Mouse (Mus musculus) gastrocnemius, adult 2 months (tissue): ENCODE results near the gene Hist1h4j. TPM values are rescaled to one million over a fixed set of nuclear protein-coding genes. Genes with fewer than 3 reads are reported as not detected.
A peak's percentile ranks its signal among the peaks of the same experiment; 100 is the strongest.
"Not testable (repeated sequence)": the region's sequence is repeated elsewhere in the genome, so short reads cannot be mapped to it uniquely, and the experiment has no call there.

Experiments
- DNase-seq: peaks from one replicate; pipeline ENCODE4 v3.0.0; 2022
- H3K27ac ChIP-seq: fragments of 200-600 bp; 2 replicates; pipeline ENCODE4 v1.8.1; 2022; ENCODE audit warnings: mild to moderate bottlenecking
- H3K4me3 ChIP-seq: fragments of 200-600 bp; 2 replicates; pipeline ENCODE4 v1.8.1; 2022; ENCODE audit warnings: mild to moderate bottlenecking, moderate library complexity
- CTCF ChIP-seq: fragments of 200-600 bp; IDR thresholded peaks from 2 replicates; pipeline ENCODE4 v1.8.1; 2022; ENCODE audit warnings: antibody characterized with exemption, mild to moderate bottlenecking, moderate library complexity
- intact Hi-C: fragments of 180-260 bp; cut with DNase I; formaldehyde crosslinking; loops from one replicate; pipeline ENCODE4 v1.15.1; 2025
- total RNA-seq, 2 experiments: library from RNA; stranded (reverse); gene quantifications; 2 replicates each; pipeline ENCODE4 v1.2.3; 2021

Gene Hist1h4j
- total RNA-seq, 2 experiments from 2014 or later, result 0.42 to 1.1 TPM

- intact Hi-C loops, result loop anchor here (2.0 to 5.0 kb wide), 2 partner anchors 15 to 32 kb away; partner anchors contain the start of genes Hist1h2ai, Hist1h2bl, Hist1h3h and Hist1h4j
- Histone ChIP-seq H3K27ac (no peak overlapping the region; the same call in 1 of the 2 replicates), H3K4me3 (peak overlapping the region; percentile 69)
- TF ChIP-seq CTCF, result no peak
- DNase-seq, result no peak
These were observed 14.7 kb downstream of the Hist1h4j start for GRCm38 (mm10) chr13:21749387-21750158.

- intact Hi-C loops, result loop anchor here (2.0 to 5.0 kb wide), 2 partner anchors 16 to 33 kb away; partner anchors contain the start of genes Hist1h2ai, Hist1h2bl, Hist1h3h and Hist1h4j
- peak within 1 kb of the TSS; percentile 49 for H3K27ac ChIP-seq
- DNase-seq, result peak; percentile 84
These were observed 15.5 kb downstream of the Hist1h4j start, which contains the start of gene Hist1h4k for GRCm38 (mm10) chr13:21750159-21751017. TSS of gene Hist1h4k (minus strand) at chr13:21750505.

GRCm38 (mm10) chr13:21751417-21751816 lies 16.6 kb downstream of the Hist1h4j start:
- Histone ChIP-seq H3K27ac (no peak overlapping the region), H3K4me3 (no peak overlapping the region)
- DNase-seq, result no peak
- no peak for TF ChIP-seq CTCF
- intact Hi-C loops, result loop anchor here (2.0 to 5.0 kb wide), 2 partner anchors 17 to 34 kb away; partner anchors contain the start of genes Hist1h2ai, Hist1h2bl, Hist1h3h and Hist1h4j

More at GRCm38 (mm10) chr13:21750159-21751017, 15.5 kb downstream of the Hist1h4j start, which contains the start of gene Hist1h4k:
- H3K4me3 ChIP-seq, result peak within 1 kb of the TSS; percentile 69

GRCm38 (mm10) chr13:21751827-21752226 lies 17.0 kb downstream of the Hist1h4j start:
- no peak for DNase-seq
- intact Hi-C loops, result loop anchor here (2.0 to 5.0 kb wide), 2 partner anchors 17 to 35 kb away; partner anchors contain the start of genes Hist1h2ai, Hist1h2bl, Hist1h3h and Hist1h4j
- Histone ChIP-seq H3K4me3 (no peak overlapping the region), H3K27ac (no peak overlapping the region)
- TF ChIP-seq CTCF, result no peak

GRCm38 (mm10) chr13:21752356-21752755 lies 17.5 kb downstream of the Hist1h4j start:
- no peak for DNase-seq
- TF ChIP-seq CTCF, result no peak
- Histone ChIP-seq H3K4me3 (no peak overlapping the region), H3K27ac (no peak overlapping the region)
- intact Hi-C loops, result loop anchor here (5.0 kb wide), 1 partner anchor 35 kb away; the partner anchor contains the start of genes Hist1h2ai, Hist1h2bl and Hist1h3h

- intact Hi-C loops, result loop anchor here (5.0 kb wide), 1 partner anchor 36 kb away; the partner anchor contains the start of genes Hist1h2ai, Hist1h2bl and Hist1h3h
- no peak for TF ChIP-seq CTCF
- Histone ChIP-seq H3K4me3 (peak overlapping the region; percentile 77), H3K27ac (peak overlapping the region; percentile 85)
- DNase-seq, result no peak
These were observed 18.2 kb downstream of the Hist1h4j start for GRCm38 (mm10) chr13:21753051-21753523.

- H3K27ac ChIP-seq, result peak within 1 kb of the TSS; percentile 85
- peak; percentile 31 for DNase-seq
- intact Hi-C loops, result loop anchor here (5.0 kb wide), 1 partner anchor 36 kb away; the partner anchor contains the start of genes Hist1h2ai, Hist1h2bl and Hist1h3h
- H3K4me3 ChIP-seq, result peak within 1 kb of the TSS; percentile 77
- peak; percentile 16; the same call in 1 of the 2 replicates for TF ChIP-seq CTCF
These were observed 18.8 kb downstream of the Hist1h4j start, which contains the start of the genes Hist1h2ak and Hist1h2bn for GRCm38 (mm10) chr13:21753524-21754285. TSS of gene Hist1h2ak (minus strand) at chr13:21753827. TSS of gene Hist1h2bn (plus strand) at chr13:21754123.

- Histone ChIP-seq H3K4me3 (peak overlapping the region; percentile 77), H3K27ac (peak overlapping the region; percentile 35; the same call in 1 of the 2 replicates)
- intact Hi-C loops, result loop anchor here (5.0 kb wide), 1 partner anchor 37 kb away; the partner anchor contains the start of genes Hist1h2ai, Hist1h2bl and Hist1h3h
- not testable (repeated sequence) for DNase-seq
These were observed 19.6 kb downstream of the Hist1h4j start for GRCm38 (mm10) chr13:21754294-21755001.

GRCm38 (mm10) chr13:21755707-21756106 lies 20.8 kb downstream of the Hist1h4j start:
- TF ChIP-seq CTCF, result no peak
- Histone ChIP-seq H3K27ac (no peak overlapping the region), H3K4me3 (no peak overlapping the region)
- DNase-seq, result no peak
- intact Hi-C loops, result no loop called here
